Comparison of ENCODE assay signal across 19 mouse cellular contexts in the genomic region with DNA sequence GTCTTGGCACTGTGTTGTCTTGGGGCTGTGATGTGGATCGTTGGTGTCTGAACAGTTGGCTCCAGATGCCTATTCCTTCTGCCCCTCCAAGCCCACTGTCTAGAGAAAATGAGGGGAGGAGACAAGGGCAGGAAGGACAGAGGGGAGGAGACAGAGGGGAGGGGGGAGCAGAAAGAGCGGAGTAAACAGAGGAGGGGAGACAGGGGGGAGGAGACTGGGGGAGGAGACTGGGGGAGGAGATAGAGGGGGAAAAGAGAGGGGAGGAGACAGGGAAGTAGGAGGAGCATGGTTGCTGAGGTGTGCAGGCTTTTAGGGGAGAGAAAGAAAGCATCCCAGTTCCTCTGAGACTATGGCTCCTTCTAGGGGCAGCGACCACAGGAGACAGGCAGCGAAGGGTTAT. TPM values are rescaled to one million over a fixed set of nuclear protein-coding genes. Genes with fewer than 3 reads are reported as not detected.
A peak's percentile ranks its signal among the peaks of the same experiment; 100 is the strongest.
DNase-seq lines count a peak whose midpoint lies in the region; ATAC-seq and TF ChIP-seq lines count a peak whose summit lies in the region.
"Had no signal": no experiment of that assay in that cellular context is flagged by ENCODE, and none has a peak within 500 bp of the region (broad histone marks: within the 10 kb centered on the region; RNA-seq: fewer than 3 reads in every experiment).

No protein-coding gene starts in this region.

- no peak overlapping the region for H3K4me2 ChIP-seq in kidney, embryonic 15.5 days
- H3K4me2 ChIP-seq in midbrain, embryonic 13.5 days (replicated peaks), result no peak overlapping the region
- no peak overlapping the region for H3K4me2 ChIP-seq in midbrain, embryonic 16.5 days (ENCODE audit: low read length)
- no peak overlapping the region for H3K4me2 ChIP-seq in hindbrain, postnatal 0 days (ENCODE audit: low read depth, low read length)
- H3K4me2 ChIP-seq: embryonic facial prominence, embryonic 12.5 days; forebrain, embryonic 12.5 days; heart, embryonic 11.5 days; heart, embryonic 15.5 days; hindbrain, embryonic 13.5 days; intestine, embryonic 15.5 days had no signal

- no peak for DNase-seq in kidney, postnatal 4 days
- DNase-seq in R1 (ENCODE audit: low read depth, low spot score), result peak; percentile 86
- DNase-seq in brain, embryonic 14.5 days (ENCODE audit: low read depth), result peak; percentile 12
- DNase-seq in hindbrain, postnatal 0 days (ENCODE audit: low spot score), result no peak
- DNase-seq: adrenal gland, postnatal 10 days; cerebellum, adult 2 months; forebrain, postnatal 0 days; gastrocnemius, postnatal 14 days; heart, adult 2 months; heart, postnatal 14 days had no signal

- no peaks in the 10 kb centered on the region for H3K27me3 ChIP-seq in kidney, embryonic 15.5 days
- H3K27me3 ChIP-seq in midbrain, embryonic 13.5 days, result no peaks in the 10 kb centered on the region
- H3K27me3 ChIP-seq in midbrain, embryonic 16.5 days (ENCODE audit: control insufficient read depth, insufficient read depth, low read depth, low read length), result no peaks in the 10 kb centered on the region
- no peaks in the 10 kb centered on the region for H3K27me3 ChIP-seq in hindbrain, postnatal 0 days (ENCODE audit: insufficient read depth, low read length)
- H3K27me3 ChIP-seq: embryonic facial prominence, embryonic 12.5 days; forebrain, embryonic 12.5 days; heart, embryonic 15.5 days; hindbrain, embryonic 13.5 days; intestine, embryonic 15.5 days had no signal

- H3K4me1 ChIP-seq in kidney, embryonic 15.5 days, result no peaks in the 10 kb centered on the region
- no peaks in the 10 kb centered on the region for H3K4me1 ChIP-seq in midbrain, embryonic 13.5 days (replicated peaks)
- H3K4me1 ChIP-seq in midbrain, embryonic 16.5 days (ENCODE audit: control insufficient read depth, insufficient read depth, low read length), result no peaks in the 10 kb centered on the region
- H3K4me1 ChIP-seq in hindbrain, postnatal 0 days (ENCODE audit: insufficient read depth, low read length), result no peaks in the 10 kb centered on the region
- H3K4me1 ChIP-seq: embryonic facial prominence, embryonic 12.5 days; forebrain, embryonic 12.5 days; heart, embryonic 15.5 days; hindbrain, embryonic 13.5 days; intestine, embryonic 15.5 days had no signal

- no peak for TF ChIP-seq CTCF in brain, embryonic 14.5 days (IDR thresholded peaks at IDR 0.05; ENCODE audit: borderline replicate concordance, extremely low read depth, insufficient read depth, insufficient read length)
- TF ChIP-seq CTCF in hindbrain, postnatal 0 days (IDR thresholded peaks at IDR 0.05; ENCODE audit: low read depth), result no peak

- 51% methylated on average over 4 of the region's 4 CpGs for WGBS in kidney, embryonic 15.5 days
- 64% methylated on average over 4 of the region's 4 CpGs for WGBS in midbrain, embryonic 13.5 days
- WGBS in midbrain, embryonic 16.5 days, result 61% methylated on average over 4 of the region's 4 CpGs
- 64% methylated on average over 4 of the region's 4 CpGs for WGBS in hindbrain, postnatal 0 days

- H3K27ac ChIP-seq in kidney, embryonic 15.5 days, result no peak overlapping the region
- no peak overlapping the region for H3K27ac ChIP-seq in midbrain, embryonic 13.5 days
- H3K27ac ChIP-seq in midbrain, embryonic 16.5 days (ENCODE audit: low read length), result no peak overlapping the region
- H3K27ac ChIP-seq in hindbrain, postnatal 0 days, result no peak overlapping the region
- H3K27ac ChIP-seq: embryonic facial prominence, embryonic 12.5 days; forebrain, embryonic 12.5 days; heart, adult 2 months; heart, embryonic 15.5 days; hindbrain, embryonic 13.5 days; intestine, embryonic 15.5 days had no signal

- ATAC-seq in kidney, embryonic 15.5 days (replicated peaks; ENCODE audit: low FRiP score), result peak; percentile 52
- 0 out of 2 replicates have a peak, but pooled peaks have one; percentile 53 for ATAC-seq in midbrain, embryonic 13.5 days
- ATAC-seq in midbrain, embryonic 16.5 days, result no peak
- no peak for ATAC-seq in hindbrain, postnatal 0 days
- ATAC-seq: forebrain, postnatal 0 days; intestine, embryonic 15.5 days had no signal

- H3K36me3 ChIP-seq in kidney, embryonic 15.5 days, result no peaks in the 10 kb centered on the region
- no peaks in the 10 kb centered on the region for H3K36me3 ChIP-seq in midbrain, embryonic 13.5 days
- no peaks in the 10 kb centered on the region for H3K36me3 ChIP-seq in midbrain, embryonic 16.5 days (ENCODE audit: control insufficient read depth, insufficient read depth, low read length)
- no peaks in the 10 kb centered on the region for H3K36me3 ChIP-seq in hindbrain, postnatal 0 days (ENCODE audit: insufficient read depth, low read length)
- H3K36me3 ChIP-seq: embryonic facial prominence, embryonic 12.5 days; forebrain, embryonic 12.5 days; heart, embryonic 15.5 days; hindbrain, embryonic 13.5 days; intestine, embryonic 15.5 days had no signal

- no peak overlapping the region for H3K4me3 ChIP-seq in kidney, embryonic 15.5 days (replicated peaks)
- no peak overlapping the region for H3K4me3 ChIP-seq in midbrain, embryonic 13.5 days (replicated peaks)
- no peak overlapping the region for H3K4me3 ChIP-seq in midbrain, embryonic 16.5 days (ENCODE audit: low read depth, low read length)
- no peak overlapping the region for H3K4me3 ChIP-seq in hindbrain, postnatal 0 days (ENCODE audit: low read length)
- H3K4me3 ChIP-seq: embryonic facial prominence, embryonic 12.5 days; forebrain, embryonic 12.5 days; heart, adult 2 months; heart, embryonic 15.5 days; hindbrain, embryonic 13.5 days; intestine, embryonic 15.5 days had no signal

- H3K9me3 ChIP-seq in kidney, embryonic 15.5 days (replicated peaks), result no peaks in the 10 kb centered on the region
- H3K9me3 ChIP-seq in midbrain, embryonic 13.5 days, result no peaks in the 10 kb centered on the region
- no peaks in the 10 kb centered on the region for H3K9me3 ChIP-seq in midbrain, embryonic 16.5 days (replicated peaks; ENCODE audit: control insufficient read depth, low read length, poor library complexity, severe bottlenecking)
- no peaks in the 10 kb centered on the region for H3K9me3 ChIP-seq in hindbrain, postnatal 0 days (ENCODE audit: low read length)
- H3K9me3 ChIP-seq: embryonic facial prominence, embryonic 12.5 days; forebrain, embryonic 12.5 days; heart, embryonic 15.5 days; hindbrain, embryonic 13.5 days; intestine, embryonic 15.5 days had no signal

- no peak for TF ChIP-seq POLR2A in brain, embryonic 14.5 days (IDR thresholded peaks at IDR 0.05; ENCODE audit: borderline replicate concordance, extremely low read depth, insufficient read depth, insufficient read length, poor library complexity, severe bottlenecking)

- no peak overlapping the region for H3K9ac ChIP-seq in kidney, embryonic 15.5 days
- H3K9ac ChIP-seq in midbrain, embryonic 13.5 days (replicated peaks), result no peak overlapping the region
- H3K9ac ChIP-seq in midbrain, embryonic 16.5 days (ENCODE audit: low read depth, low read length), result no peak overlapping the region
- no peak overlapping the region for H3K9ac ChIP-seq in hindbrain, postnatal 0 days (replicated peaks; ENCODE audit: low read length)
- H3K9ac ChIP-seq: embryonic facial prominence, embryonic 12.5 days; forebrain, embryonic 12.5 days; forebrain, postnatal 0 days; heart, embryonic 15.5 days; hindbrain, embryonic 13.5 days; intestine, embryonic 15.5 days had no signal

RNA-seq across cellular contexts. Expression of gene Cep295, which starts 40.0 kb away (rescaled TPM):
- 16.8 and 18.2 TPM in 2 replicates for polyA plus RNA-seq in kidney, embryonic 15.5 days (2015; fragmentation: Nextera tagmentation; extraction: Ambion mirVana)
- 17.3 and 18.5 TPM in 2 replicates for polyA plus RNA-seq in midbrain, embryonic 13.5 days (2015; fragmentation: Nextera tagmentation; extraction: Ambion mirVana)
- 13.0 and 14.2 TPM in 2 replicates for polyA plus RNA-seq in midbrain, embryonic 16.5 days (2015; fragmentation: Nextera tagmentation; extraction: Ambion mirVana)
- 24.1 and 27.9 TPM in 2 replicates for polyA plus RNA-seq in brain, embryonic 14.5 days (2012; rRNA removed)
- total RNA-seq in hindbrain, postnatal 0 days (2014; rRNA removed), result 16.6 and 18.6 TPM in 2 replicates
- 10.0 and 10.3 TPM in 2 replicates for polyA plus RNA-seq in hindbrain, postnatal 0 days (2015; fragmentation: Nextera tagmentation; extraction: Ambion mirVana)

Comparison
In these comparisons a context has a peak if more than half of its experiments do, and no peak if none do; other contexts are left out.
1. ATAC-seq: peak in kidney, embryonic 15.5 days (single experiment) and midbrain, embryonic 13.5 days (single experiment); none in midbrain, embryonic 16.5 days (single experiment) and hindbrain, postnatal 0 days (single experiment).
2. DNase-seq: peak in R1 (single experiment) and brain, embryonic 14.5 days (single experiment); none in kidney, postnatal 4 days (0 of 2) and hindbrain, postnatal 0 days (single experiment).